Mouse (Mus musculus) embryonic fibroblast, embryonic 13.5 days (primary cell): ENCODE measurements around the gene Fam111a.

Source experiments
- CTCF ChIP-seq: IDR thresholded peaks from 2 replicates; pipeline ENCODE4 v1.5.1; 2011; ENCODE audit warnings: mild to moderate bottlenecking, control low read depth, low read length, moderate library complexity, borderline replicate concordance; ENCODE audit not compliant: insufficient read depth
- POLR2A ChIP-seq: IDR thresholded peaks from 2 replicates; pipeline ENCODE4 v1.6.1; 2011; ENCODE audit warnings: low read depth, mild to moderate bottlenecking, control low read depth, low read length, moderate library complexity

DNA sequence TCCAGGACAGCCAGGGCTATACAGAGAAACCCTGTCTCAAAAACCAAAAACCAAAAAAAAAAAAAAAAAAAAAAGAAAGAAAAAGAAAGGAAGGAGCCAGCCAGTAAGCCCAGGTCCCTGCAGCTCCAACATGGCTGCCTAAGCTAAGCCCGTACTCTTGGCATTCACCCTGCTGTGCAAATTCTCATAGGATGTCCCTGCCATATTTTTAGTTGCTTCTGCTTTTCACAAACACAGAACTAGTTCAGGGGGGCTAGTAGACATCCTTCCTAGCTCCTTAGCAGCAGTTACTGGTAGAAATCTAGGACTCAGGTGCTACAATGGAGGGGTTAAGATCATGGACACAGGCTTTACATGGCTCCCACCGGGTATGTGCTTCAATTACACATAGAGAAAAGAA lies 30.0 kb downstream of the Fam111a start:
- TF ChIP-seq CTCF (no peak), POLR2A (no peak)
